Mouse (Mus musculus) embryonic fibroblast, embryonic 13.5 days (primary cell): Measurements from ENCODE around the gene Zc3h12d. TPM values are rescaled to one million over a fixed set of nuclear protein-coding genes. Genes with fewer than 3 reads are reported as not detected.

Experiments used
- H3K27ac ChIP-seq: 2 replicates; pipeline ENCODE4 v1.5.1; 2012; ENCODE audit warnings: low read length, control low read depth, inconsistent platforms; ENCODE audit not compliant: insufficient read depth
- H3K4me1 ChIP-seq: 2 replicates; pipeline ENCODE4 v1.6.1; 2011; ENCODE audit warnings: low read length; ENCODE audit not compliant: control insufficient read depth, insufficient read depth
- H3K4me3 ChIP-seq: 2 replicates; pipeline ENCODE4 v1.5.1; 2011; ENCODE audit warnings: mild to moderate bottlenecking, control low read depth, low read length; ENCODE audit not compliant: insufficient read depth
- CTCF ChIP-seq: IDR thresholded peaks from 2 replicates; pipeline ENCODE4 v1.5.1; 2011; ENCODE audit warnings: mild to moderate bottlenecking, control low read depth, low read length, moderate library complexity, borderline replicate concordance; ENCODE audit not compliant: insufficient read depth
- POLR2A ChIP-seq: IDR thresholded peaks from 2 replicates; pipeline ENCODE4 v1.6.1; 2011; ENCODE audit warnings: low read depth, mild to moderate bottlenecking, control low read depth, low read length, moderate library complexity
- polyA plus RNA-seq: library from polyadenylated mRNA; stranded (reverse); fragments of >200 nt; gene quantifications from 2 replicates; pipeline ENCODE4 v1.2.4, GENCODE M21; 2011; ENCODE audit warnings: low read depth; ENCODE audit not compliant: missing spikeins, insufficient read length

Zc3h12d gene
- polyA plus RNA-seq, 1 experiment: not detected

GRCm38 (mm10) chr10:7860494-7860893 lies 28.2 kb downstream of the Zc3h12d start:
- no peaks in the 10 kb centered on the region for H3K4me1 ChIP-seq
- no peak overlapping the region for H3K4me3 ChIP-seq
- H3K27ac ChIP-seq: no peak overlapping the region
- no peak for TF ChIP-seq CTCF
- no peak for TF ChIP-seq POLR2A

- Histone ChIP-seq H3K27ac (no peak overlapping the region), H3K4me1 (no peaks in the 10 kb centered on the region), H3K4me3 (no peak overlapping the region)
- TF ChIP-seq POLR2A (no peak), CTCF (no peak)
Observed at GRCm38 (mm10) chr10:7861259-7861936, 29.1 kb downstream of the Zc3h12d start.

- no peaks in the 10 kb centered on the region for H3K4me1 ChIP-seq
- no peak overlapping the region for H3K4me3 ChIP-seq
- no peak overlapping the region for H3K27ac ChIP-seq
- TF ChIP-seq CTCF: no peak
- TF ChIP-seq POLR2A: no peak
Observed at GRCm38 (mm10) chr10:7861937-7862657, 29.8 kb downstream of the Zc3h12d start.

DNA sequence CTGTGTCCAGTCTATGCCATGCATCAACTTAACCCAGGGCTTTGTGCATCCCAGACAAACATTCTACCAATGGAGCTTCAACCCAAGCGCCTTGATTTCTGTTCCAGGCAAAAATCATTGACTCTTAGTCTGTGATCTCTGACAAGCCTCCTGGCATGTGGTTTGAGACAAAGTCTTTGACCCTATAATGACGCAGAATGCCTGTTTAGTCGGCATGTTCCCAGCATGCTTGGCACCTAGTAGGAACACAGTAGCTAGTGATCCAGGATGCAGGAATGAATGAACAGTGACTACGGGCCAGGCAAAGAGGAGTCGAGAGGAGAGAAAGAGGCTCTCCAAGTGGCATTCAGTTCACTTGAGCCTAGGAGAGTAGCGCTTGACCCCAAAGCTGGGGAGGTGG lies 31.1 kb downstream of the Zc3h12d start:
- no peak overlapping the region for H3K4me3 ChIP-seq

DNA sequence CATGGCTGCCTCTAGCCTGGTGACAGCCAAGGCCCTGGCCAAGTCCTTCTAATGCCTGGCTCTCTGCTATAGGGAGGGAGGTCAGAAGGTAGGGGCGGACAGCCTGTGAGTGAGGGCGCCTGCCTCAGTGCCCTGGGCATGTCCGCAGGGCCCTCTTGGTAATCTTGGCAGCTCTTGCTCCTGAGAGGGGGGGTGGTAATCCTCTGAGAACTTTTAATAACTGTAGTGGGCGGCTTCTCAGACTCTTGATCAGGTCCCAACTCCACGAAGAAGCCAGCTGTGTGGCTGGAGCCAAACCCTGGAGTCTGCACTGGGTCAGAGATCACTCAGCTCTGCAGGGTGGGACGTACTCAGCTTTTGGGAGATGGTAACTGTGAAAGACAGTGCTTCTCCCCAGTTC lies 31.9 kb downstream of the Zc3h12d start:
- TF ChIP-seq CTCF (no peak), POLR2A (no peak)
- Histone ChIP-seq H3K4me3 (no peak overlapping the region), H3K4me1 (no peaks in the 10 kb centered on the region), H3K27ac (no peak overlapping the region)

More for the DNA sequence above, 31.1 kb downstream of the Zc3h12d start:
- Histone ChIP-seq H3K4me1 (no peaks in the 10 kb centered on the region), H3K27ac (no peak overlapping the region)
- TF ChIP-seq CTCF: no peak
- TF ChIP-seq POLR2A: no peak

GRCm38 (mm10) chr10:7864806-7865205 lies 32.5 kb downstream of the Zc3h12d start:
- H3K27ac ChIP-seq: no peak overlapping the region
- no peaks in the 10 kb centered on the region for H3K4me1 ChIP-seq
- no peak for TF ChIP-seq CTCF
- TF ChIP-seq POLR2A: no peak
- H3K4me3 ChIP-seq: no peak overlapping the region

DNA sequence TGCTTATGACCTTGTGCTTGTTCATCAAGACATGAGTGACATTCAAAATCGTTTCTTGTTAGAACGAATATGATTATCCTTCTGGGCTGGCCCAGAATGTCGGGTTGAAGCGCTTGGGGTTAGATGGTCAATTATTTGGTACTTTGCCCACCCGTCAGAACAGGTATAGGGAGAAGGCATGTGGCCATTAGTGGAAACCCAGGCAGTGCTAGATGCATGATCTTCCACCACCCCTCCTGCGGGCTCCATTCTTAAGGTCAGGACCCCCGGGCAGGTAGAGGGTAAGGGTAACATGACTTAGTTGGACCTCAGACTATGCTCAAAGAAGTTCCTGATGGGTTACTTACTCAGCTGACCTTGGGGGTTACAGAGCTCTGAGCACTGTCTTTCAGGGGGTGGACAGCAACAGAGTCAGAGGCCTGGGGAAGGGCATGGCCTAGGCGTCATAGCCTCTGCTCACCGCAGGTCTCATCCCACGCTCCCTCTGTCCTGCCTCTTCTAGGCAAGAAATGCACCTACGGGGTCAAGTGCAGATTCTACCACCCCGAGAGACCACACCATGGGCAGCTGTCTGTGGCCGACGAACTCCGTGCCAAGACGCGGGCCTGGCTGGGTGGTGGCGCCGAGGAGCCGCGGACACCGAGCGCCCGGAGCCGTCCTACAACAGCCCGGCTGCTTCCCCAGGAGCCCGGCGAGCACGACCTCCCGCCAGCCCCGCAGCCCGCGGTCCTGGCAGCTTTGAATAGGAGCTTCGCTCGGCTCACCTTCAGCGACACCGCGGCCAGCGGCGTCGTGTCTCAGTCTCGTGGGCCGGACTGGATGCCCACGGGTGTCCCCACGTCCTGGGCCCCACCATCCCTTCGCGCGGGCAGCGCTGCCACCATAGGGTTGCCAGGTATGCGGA lies 34.7 kb downstream of the Zc3h12d start:
- TF ChIP-seq POLR2A (no peak), CTCF (no peak)
- Histone ChIP-seq H3K4me1 (no peaks in the 10 kb centered on the region), H3K27ac (no peak overlapping the region), H3K4me3 (no peak overlapping the region)

- no peak overlapping the region for H3K4me3 ChIP-seq
Observed at GRCm38 (mm10) chr10:7867666-7868030, 35.4 kb downstream of the Zc3h12d start.

DNA sequence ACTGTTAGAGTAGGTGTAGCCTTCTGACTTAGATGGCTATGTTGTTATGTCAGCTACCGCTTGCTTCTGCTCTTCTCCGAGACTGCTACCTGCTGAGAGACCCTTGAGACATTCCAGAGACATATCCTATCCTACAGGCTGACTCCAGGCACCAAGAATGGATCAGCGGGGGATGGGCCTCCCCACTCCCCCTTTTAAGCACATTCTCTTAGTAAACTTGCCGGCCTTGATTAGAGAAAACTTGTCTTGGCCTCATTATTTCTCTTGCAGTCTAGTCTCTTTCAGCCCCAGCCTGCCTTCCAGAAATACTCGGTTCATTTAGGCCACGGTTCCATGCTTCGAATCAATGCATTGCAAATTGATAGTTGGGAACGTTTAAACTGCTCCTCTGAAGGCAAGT lies 37.5 kb downstream of the Zc3h12d start:
- Histone ChIP-seq H3K4me1 (no peaks in the 10 kb centered on the region), H3K4me3 (no peak overlapping the region), H3K27ac (no peak overlapping the region)
- no peak for TF ChIP-seq CTCF
- TF ChIP-seq POLR2A: no peak

More at GRCm38 (mm10) chr10:7867666-7868030, 35.4 kb downstream of the Zc3h12d start:
- H3K4me1 ChIP-seq: no peaks in the 10 kb centered on the region
- no peak overlapping the region for H3K27ac ChIP-seq
- TF ChIP-seq CTCF: no peak
- no peak for TF ChIP-seq POLR2A
